Mouse (Mus musculus): ENCODE data around the gene Ufl1. TPM values are rescaled to one million over a fixed set of nuclear protein-coding genes. Genes with fewer than 3 reads are reported as not detected.
"Not testable (repeated sequence)": the region's sequence is repeated elsewhere in the genome, so short reads cannot be mapped to it uniquely, and the experiment has no call there.

Ufl1 gene
- polyA plus RNA-seq, 1 experiment from 2014 or later, result 32.1 TPM

GRCm38 (mm10) chr4:25233767-25234166 is 47.9 kb downstream of the Ufl1 start:
- not testable (repeated sequence) for H3K9ac ChIP-seq; H3K27ac ChIP-seq; H3K36me3 ChIP-seq; H3K4me3 ChIP-seq; H3K27me3 ChIP-seq; ATAC-seq (ENCODE audit: low FRiP score); H3K4me1 ChIP-seq; H3K9me3 ChIP-seq (replicated peaks); H3K4me2 ChIP-seq (replicated peaks)
- 97% methylated on average over 1 of the region's 1 CpGs for WGBS

GRCm38 (mm10) chr4:25232546-25232945 is 49.1 kb downstream of the Ufl1 start:
- 95% methylated on average over 3 of the region's 3 CpGs for WGBS
- no peaks in the 10 kb centered on the region for H3K9me3 ChIP-seq (replicated peaks)
- ATAC-seq (ENCODE audit: low FRiP score), result no peak

GRCm38 (mm10) chr4:25227527-25227926 is 54.1 kb downstream of the Ufl1 start:
- Histone ChIP-seq H3K27me3 (no peaks in the 10 kb centered on the region), H3K27ac (no peak overlapping the region), H3K9ac (no peak overlapping the region), H3K4me1 (no peaks in the 10 kb centered on the region), H3K9me3 (replicated peaks) (no peaks in the 10 kb centered on the region), H3K4me2 (replicated peaks) (no peak overlapping the region), H3K36me3 (no peaks in the 10 kb centered on the region), H3K4me3 (no peak overlapping the region)
- WGBS, result 9% methylated on average over 1 of the region's 1 CpGs
- ATAC-seq (ENCODE audit: low FRiP score), result no peak

More at GRCm38 (mm10) chr4:25232546-25232945, 49.1 kb downstream of the Ufl1 start:
- no peaks in the 10 kb centered on the region for H3K27me3 ChIP-seq
- H3K4me2 ChIP-seq (replicated peaks), result no peak overlapping the region
- no peak overlapping the region for H3K27ac ChIP-seq
- H3K36me3 ChIP-seq, result no peaks in the 10 kb centered on the region
- H3K4me1 ChIP-seq, result no peaks in the 10 kb centered on the region
- H3K9ac ChIP-seq, result no peak overlapping the region
- H3K4me3 ChIP-seq, result no peak overlapping the region

- H3K27ac ChIP-seq, result no peak overlapping the region
- H3K27me3 ChIP-seq, result no peaks in the 10 kb centered on the region
- H3K9ac ChIP-seq, result no peak overlapping the region
- no peak overlapping the region for H3K4me2 ChIP-seq (replicated peaks)
- ATAC-seq (ENCODE audit: low FRiP score), result no peak
- no peaks in the 10 kb centered on the region for H3K36me3 ChIP-seq
- H3K4me1 ChIP-seq, result no peaks in the 10 kb centered on the region
- H3K9me3 ChIP-seq (replicated peaks), result no peaks in the 10 kb centered on the region
- no peak overlapping the region for H3K4me3 ChIP-seq
These were observed 59.7 kb downstream of the Ufl1 start for GRCm38 (mm10) chr4:25221927-25222326.

GRCm38 (mm10) chr4:25213451-25213850 is 68.2 kb downstream of the Ufl1 start:
- ATAC-seq (ENCODE audit: low FRiP score), result no peak
- Histone ChIP-seq H3K27ac (no peak overlapping the region), H3K4me2 (replicated peaks) (no peak overlapping the region), H3K27me3 (no peaks in the 10 kb centered on the region), H3K36me3 (no peaks in the 10 kb centered on the region), H3K9me3 (replicated peaks) (no peaks in the 10 kb centered on the region), H3K4me1 (no peaks in the 10 kb centered on the region), H3K9ac (no peak overlapping the region), H3K4me3 (no peak overlapping the region)
- 52% methylated on average over 5 of the region's 5 CpGs for WGBS

GRCm38 (mm10) chr4:25206166-25206565 is 75.5 kb downstream of the Ufl1 start:
- ATAC-seq (ENCODE audit: low FRiP score), result no peak
- Histone ChIP-seq H3K36me3 (no peaks in the 10 kb centered on the region), H3K27ac (no peak overlapping the region), H3K9ac (no peak overlapping the region), H3K9me3 (replicated peaks) (no peaks in the 10 kb centered on the region), H3K27me3 (no peaks in the 10 kb centered on the region), H3K4me1 (no peaks in the 10 kb centered on the region), H3K4me2 (replicated peaks) (no peak overlapping the region), H3K4me3 (no peak overlapping the region)
- 81% methylated on average over 4 of the region's 4 CpGs for WGBS

Other genes with a start within 250 kb of the Ufl1 start
- gene Fhl5, start 38.9 kb downstream of the Ufl1 start, polyA plus RNA-seq (2016; fragmentation: Nextera tagmentation; extraction: Ambion mirVana), result not detected in 2 replicates